Mouse (Mus musculus): ENCODE data around the gene Raly.

Gene Raly

GRCm38 (mm10) chr2:154790656-154791483 is at the start of gene Raly, which contains the start of gene a:
Gene Raly, plus strand, starts transcription at chr2:154791096.
Gene a, plus strand, starts transcription at chr2:154791402.
- DNase-seq (ENCODE audit: low spot score), result peak; percentile 99

- no peak for DNase-seq (ENCODE audit: low spot score)
Measured at GRCm38 (mm10) chr2:154742911-154743819, 47.7 kb upstream of the Raly start.

GRCm38 (mm10) chr2:154743915-154744314 is 47.0 kb upstream of the Raly start:
- no peak for DNase-seq (ENCODE audit: low spot score)

GRCm38 (mm10) chr2:154748383-154748782 is 42.5 kb upstream of the Raly start:
- no peak for DNase-seq (ENCODE audit: low spot score)

GRCm38 (mm10) chr2:154749046-154750036 is 41.6 kb upstream of the Raly start:
- no peak for DNase-seq (ENCODE audit: low spot score)

- peak; percentile 60 for DNase-seq (ENCODE audit: low spot score)
Measured at GRCm38 (mm10) chr2:154751924-154752323, 39.0 kb upstream of the Raly start.

- no peak for DNase-seq (ENCODE audit: low spot score)
Measured at GRCm38 (mm10) chr2:154754068-154754560, 36.8 kb upstream of the Raly start.

- DNase-seq (ENCODE audit: low spot score), result no peak
Measured at GRCm38 (mm10) chr2:154755791-154756190, 35.1 kb upstream of the Raly start.

GRCm38 (mm10) chr2:154757691-154758090 is 33.2 kb upstream of the Raly start:
- DNase-seq (ENCODE audit: low spot score), result no peak

- no peak for DNase-seq (ENCODE audit: low spot score)
Measured at GRCm38 (mm10) chr2:154758454-154758853, 32.4 kb upstream of the Raly start.

- DNase-seq (ENCODE audit: low spot score), result no peak
Measured at GRCm38 (mm10) chr2:154763226-154763625, 27.7 kb upstream of the Raly start.

GRCm38 (mm10) chr2:154764828-154765497 is 25.9 kb upstream of the Raly start:
- DNase-seq (ENCODE audit: low spot score), result no peak

GRCm38 (mm10) chr2:154765554-154766008 is 25.3 kb upstream of the Raly start:
- DNase-seq (ENCODE audit: low spot score), result no peak

GRCm38 (mm10) chr2:154767051-154767450 is 23.8 kb upstream of the Raly start:
- DNase-seq (ENCODE audit: low spot score), result no peak

- DNase-seq (ENCODE audit: low spot score), result no peak
Measured at GRCm38 (mm10) chr2:154769930-154770329, 21.0 kb upstream of the Raly start, which contains the start of gene Gm14214. Gene Gm14214, minus strand, starts transcription at chr2:154770030.

GRCm38 (mm10) chr2:154771604-154772003 is 19.3 kb upstream of the Raly start:
- DNase-seq (ENCODE audit: low spot score), result no peak

GRCm38 (mm10) chr2:154774032-154774431 is 16.9 kb upstream of the Raly start:
- no peak for DNase-seq (ENCODE audit: low spot score)

GRCm38 (mm10) chr2:154776496-154776895 is 14.4 kb upstream of the Raly start:
- DNase-seq (ENCODE audit: low spot score), result peak; percentile 71

GRCm38 (mm10) chr2:154779648-154780047 is 11.2 kb upstream of the Raly start:
- DNase-seq (ENCODE audit: low spot score), result no peak

GRCm38 (mm10) chr2:154782361-154782760 is 8.5 kb upstream of the Raly start:
- no peak for DNase-seq (ENCODE audit: low spot score)
